In genomic region chr13:113509403-113510185, GRCm38 (mm10) we compare ENCODE assay signal across 9 mouse cellular contexts.
DNase-seq lines count a peak whose midpoint lies in the region; ATAC-seq and TF ChIP-seq lines count a peak whose summit lies in the region.
"Had no signal": no experiment of that assay in that cellular context is flagged by ENCODE, and none has a peak within 500 bp of the region (broad histone marks: within the 10 kb centered on the region; RNA-seq: fewer than 3 reads in every experiment).

No protein-coding gene starts in this region.

- 41% methylated on average over 10 of the region's 10 CpGs for WGBS in stomach, postnatal 0 days

- no peak for TF ChIP-seq EP300 in stomach, postnatal 0 days (optimal IDR thresholded peaks at IDR 0.05)

- H3K4me1 ChIP-seq in embryonic fibroblast, embryonic 13.5 days (ENCODE audit: control insufficient read depth, insufficient read depth, low read length) = 0 out of 2 replicates have a peak, but pooled peaks cover 3% of the 10 kb centered on the region
- H3K4me1 ChIP-seq in stomach, postnatal 0 days (replicated peaks; ENCODE audit: control insufficient read depth, insufficient read depth) = no peaks in the 10 kb centered on the region
- H3K4me1 ChIP-seq: megakaryocyte, embryonic 14.5 days had no signal

- intact Hi-C loops in heart, postnatal 10 days (cut with DNase I) = loop anchor here (1.0 to 5.0 kb wide), 3 partner anchors 72 to 172 kb away; partner anchors contain the start of gene Snx18

- TF ChIP-seq POLR2A in embryonic fibroblast, embryonic 13.5 days (IDR thresholded peaks at IDR 0.05; ENCODE audit: low read depth, low read length) = no peak

- H3K4me2 ChIP-seq in stomach, postnatal 0 days (replicated peaks; ENCODE audit: low read depth) = no peak overlapping the region

- peak overlapping the region; percentile 19; the same call in 1 of the 2 replicates for H3K27ac ChIP-seq in embryonic fibroblast, embryonic 13.5 days (ENCODE audit: insufficient read depth, low read length)
- H3K27ac ChIP-seq in layer of hippocampus, adult 2 months = no peak overlapping the region; the same call in 1 of the 2 replicates
- no peak overlapping the region for H3K27ac ChIP-seq in stomach, postnatal 0 days (replicated peaks)

- DNase-seq in Muller cell, postnatal 12 days (ENCODE audit: inconsistent ontology term) = peak; percentile 78
- DNase-seq in adrenal gland, adult 2 months = peak; percentile 69
- peak; percentile 96 to 97 for DNase-seq in heart, postnatal 10 days
- peak; percentile 46 to 51 for DNase-seq in layer of hippocampus, adult 2 months (ENCODE audit: low spot score in 2 of 2)
- peak; percentile 93 for DNase-seq in lung, postnatal 14 days
- DNase-seq in stomach, postnatal 0 days (ENCODE audit: low spot score) = peak; percentile 77

- peak; percentile 90 for ATAC-seq in stomach, postnatal 0 days (ENCODE audit: low FRiP score, low TSS enrichment)
- no peak for ATAC-seq in erythroid progenitor cell, adult 5-6 weeks (replicated peaks; ENCODE audit: low FRiP score, poor library complexity, severe bottlenecking)

- no peak overlapping the region for H3K4me3 ChIP-seq in embryonic fibroblast, embryonic 13.5 days (ENCODE audit: insufficient read depth, low read length)
- H3K4me3 ChIP-seq in layer of hippocampus, adult 2 months = no peak overlapping the region
- no peak overlapping the region for H3K4me3 ChIP-seq in stomach, postnatal 0 days (ENCODE audit: low read depth, low read length)
- H3K4me3 ChIP-seq: megakaryocyte, embryonic 14.5 days had no signal

- TF ChIP-seq CTCF in embryonic fibroblast, embryonic 13.5 days (IDR thresholded peaks at IDR 0.05; ENCODE audit: borderline replicate concordance, insufficient read depth, low read length) = no peak
- no peak for TF ChIP-seq CTCF in layer of hippocampus, adult 2 months (conservative IDR thresholded peaks at IDR 0.05)
- TF ChIP-seq CTCF in stomach, postnatal 0 days (IDR thresholded peaks at IDR 0.05; ENCODE audit: low read depth) = no peak

- no peaks in the 10 kb centered on the region for H3K27me3 ChIP-seq in stomach, postnatal 0 days (ENCODE audit: control insufficient read depth, insufficient read depth, low read length)
- H3K27me3 ChIP-seq: megakaryocyte, embryonic 14.5 days had no signal

- H3K36me3 ChIP-seq in stomach, postnatal 0 days (ENCODE audit: control insufficient read depth, insufficient read depth, low read length) = no peaks in the 10 kb centered on the region

- H3K9me3 ChIP-seq in stomach, postnatal 0 days (ENCODE audit: control insufficient read depth, low read length) = no peaks in the 10 kb centered on the region

- H3K9ac ChIP-seq in stomach, postnatal 0 days (ENCODE audit: low read length) = no peak overlapping the region
